Mouse (Mus musculus): Measurements from ENCODE around the gene Plcb2. TPM values are rescaled to one million over a fixed set of nuclear protein-coding genes. Genes with fewer than 3 reads are reported as not detected.

Gene Plcb2
- polyA plus RNA-seq, 1 experiment from 2014 or later: 0.17 TPM

- Histone ChIP-seq H3K27ac (no peak overlapping the region), H3K4me2 (no peak overlapping the region), H3K9me3 (replicated peaks) (no peaks in the 10 kb centered on the region), H3K4me3 (no peak overlapping the region), H3K9ac (no peak overlapping the region), H3K36me3 (ENCODE audit: poor library complexity, severe bottlenecking) (no peaks in the 10 kb centered on the region), H3K4me1 (peaks cover 12% of the 10 kb centered on the region), H3K27me3 (peaks cover 72% of the 10 kb centered on the region)
- no peak for ATAC-seq
- WGBS: 19% methylated on average over 15 of the region's 15 CpGs
Observed at GRCm38 (mm10) chr2:118673686-118674465, 54.4 kb downstream of the Plcb2 start.

GRCm38 (mm10) chr2:118671728-118672127, 56.5 kb downstream of the Plcb2 start:
- Histone ChIP-seq H3K9me3 (replicated peaks) (no peaks in the 10 kb centered on the region), H3K36me3 (ENCODE audit: poor library complexity, severe bottlenecking) (no peaks in the 10 kb centered on the region), H3K4me2 (no peak overlapping the region), H3K4me1 (peaks cover 2% of the 10 kb centered on the region), H3K27me3 (peaks cover 50% of the 10 kb centered on the region), H3K27ac (no peak overlapping the region), H3K9ac (no peak overlapping the region), H3K4me3 (no peak overlapping the region)
- 85% methylated on average over 1 of the region's 1 CpGs for WGBS
- ATAC-seq: no peak

- ATAC-seq: no peak
- 48% methylated on average over 2 of the region's 2 CpGs for WGBS
- H3K27me3 ChIP-seq: peaks cover 34% of the 10 kb centered on the region
Observed at GRCm38 (mm10) chr2:118669785-118670184, 58.5 kb downstream of the Plcb2 start.

GRCm38 (mm10) chr2:118669245-118669644, 59.0 kb downstream of the Plcb2 start:
- no peak overlapping the region for H3K27ac ChIP-seq
- H3K4me2 ChIP-seq: no peak overlapping the region
- H3K27me3 ChIP-seq: peaks cover 31% of the 10 kb centered on the region
- no peak for ATAC-seq
- no peaks in the 10 kb centered on the region for H3K9me3 ChIP-seq (replicated peaks)
- WGBS: 73% methylated on average over 6 of the region's 6 CpGs
- peaks cover 5% of the 10 kb centered on the region; the same call in 1 of the 2 replicates for H3K4me1 ChIP-seq
- H3K9ac ChIP-seq: no peak overlapping the region
- no peak overlapping the region for H3K4me3 ChIP-seq
- H3K36me3 ChIP-seq (ENCODE audit: poor library complexity, severe bottlenecking): no peaks in the 10 kb centered on the region

More at GRCm38 (mm10) chr2:118669785-118670184, 58.5 kb downstream of the Plcb2 start:
- Histone ChIP-seq H3K4me2 (no peak overlapping the region), H3K36me3 (ENCODE audit: poor library complexity, severe bottlenecking) (no peaks in the 10 kb centered on the region), H3K9me3 (replicated peaks) (no peaks in the 10 kb centered on the region), H3K9ac (no peak overlapping the region), H3K27ac (no peak overlapping the region), H3K4me3 (no peak overlapping the region), H3K4me1 (no peaks in the 10 kb centered on the region; the same call in 1 of the 2 replicates)

GRCm38 (mm10) chr2:118667181-118667580, 61.1 kb downstream of the Plcb2 start:
- Histone ChIP-seq H3K27ac (no peak overlapping the region), H3K9ac (no peak overlapping the region), H3K36me3 (ENCODE audit: poor library complexity, severe bottlenecking) (no peaks in the 10 kb centered on the region), H3K27me3 (peaks cover 20% of the 10 kb centered on the region), H3K4me1 (peaks cover 25% of the 10 kb centered on the region), H3K9me3 (replicated peaks) (no peaks in the 10 kb centered on the region), H3K4me3 (no peak overlapping the region), H3K4me2 (no peak overlapping the region)
- 86% methylated on average over 5 of the region's 5 CpGs for WGBS
- no peak for ATAC-seq

- Histone ChIP-seq H3K36me3 (ENCODE audit: poor library complexity, severe bottlenecking) (no peaks in the 10 kb centered on the region), H3K27me3 (peaks cover 19% of the 10 kb centered on the region), H3K27ac (no peak overlapping the region), H3K4me1 (peaks cover 25% of the 10 kb centered on the region), H3K9ac (no peak overlapping the region), H3K4me2 (0 out of 2 replicates have a peak overlapping the region, but pooled peaks have one; percentile 16), H3K9me3 (replicated peaks) (no peaks in the 10 kb centered on the region), H3K4me3 (no peak overlapping the region)
- no peak for ATAC-seq
- 95% methylated on average over 4 of the region's 4 CpGs for WGBS
Observed at GRCm38 (mm10) chr2:118665616-118666015, 62.6 kb downstream of the Plcb2 start.

- no peaks in the 10 kb centered on the region for H3K36me3 ChIP-seq (ENCODE audit: poor library complexity, severe bottlenecking)
- peak overlapping the region; percentile 16; the same call in 1 of the 2 replicates for H3K4me2 ChIP-seq
- no peak overlapping the region for H3K9ac ChIP-seq
- 78% methylated on average over 3 of the region's 3 CpGs for WGBS
- H3K9me3 ChIP-seq (replicated peaks): no peaks in the 10 kb centered on the region
- peaks cover 28% of the 10 kb centered on the region for H3K4me1 ChIP-seq
- no peak overlapping the region for H3K27ac ChIP-seq
- peaks cover 15% of the 10 kb centered on the region for H3K27me3 ChIP-seq
- ATAC-seq: no peak
- H3K4me3 ChIP-seq: no peak overlapping the region
Observed at GRCm38 (mm10) chr2:118664975-118665516, 63.2 kb downstream of the Plcb2 start.

- Histone ChIP-seq H3K9ac (peak overlapping the region; percentile 71), H3K9me3 (replicated peaks) (no peaks in the 10 kb centered on the region), H3K36me3 (ENCODE audit: poor library complexity, severe bottlenecking) (no peaks in the 10 kb centered on the region), H3K4me3 (peak overlapping the region; percentile 50), H3K4me2 (peak overlapping the region; percentile 85), H3K27me3 (peaks cover 15% of the 10 kb centered on the region), H3K4me1 (peaks cover 37% of the 10 kb centered on the region), H3K27ac (no peak overlapping the region)
- WGBS: 48% methylated on average over 19 of the region's 19 CpGs
- ATAC-seq: peak; percentile 25; the same call in 1 of the 2 replicates
Observed at GRCm38 (mm10) chr2:118663804-118664766, 64.2 kb downstream of the Plcb2 start.

GRCm38 (mm10) chr2:118662902-118663803, 65.1 kb downstream of the Plcb2 start, which contains the start of gene Pak6:
TSS of gene Pak6 (plus strand) at chr2:118663303.
- Histone ChIP-seq H3K4me3 (peak within 1 kb of the TSS; percentile 50), H3K36me3 (ENCODE audit: poor library complexity, severe bottlenecking) (no peaks in the 10 kb centered on the region), H3K27me3 (peaks cover 15% of the 10 kb centered on the region), H3K4me1 (peaks cover 38% of the 10 kb centered on the region), H3K9ac (peak within 1 kb of the TSS; percentile 71), H3K27ac (peak within 1 kb of the TSS; percentile 17; the same call in 1 of the 2 replicates), H3K4me2 (peak within 1 kb of the TSS; percentile 85), H3K9me3 (replicated peaks) (no peaks in the 10 kb centered on the region)
- WGBS: under 1% methylated on average over 36 of the region's 37 CpGs
- peak; percentile 78 for ATAC-seq

GRCm38 (mm10) chr2:118661891-118662290, 66.3 kb downstream of the Plcb2 start:
- no peaks in the 10 kb centered on the region for H3K36me3 ChIP-seq (ENCODE audit: poor library complexity, severe bottlenecking)
- no peak overlapping the region for H3K4me2 ChIP-seq
- H3K9me3 ChIP-seq (replicated peaks): no peaks in the 10 kb centered on the region
- peaks cover 15% of the 10 kb centered on the region for H3K27me3 ChIP-seq
- ATAC-seq: no peak
- 88% methylated on average over 9 of the region's 9 CpGs for WGBS
- peaks cover 43% of the 10 kb centered on the region for H3K4me1 ChIP-seq
- no peak overlapping the region for H3K27ac ChIP-seq
- no peak overlapping the region for H3K9ac ChIP-seq
- H3K4me3 ChIP-seq: no peak overlapping the region

- Histone ChIP-seq H3K4me3 (peak overlapping the region; percentile 38), H3K4me1 (peaks cover 52% of the 10 kb centered on the region), H3K27me3 (peaks cover 13% of the 10 kb centered on the region), H3K27ac (peak overlapping the region; percentile 31; the same call in 1 of the 2 replicates), H3K4me2 (peak overlapping the region; percentile 64), H3K36me3 (ENCODE audit: poor library complexity, severe bottlenecking) (no peaks in the 10 kb centered on the region), H3K9me3 (replicated peaks) (no peaks in the 10 kb centered on the region), H3K9ac (peak overlapping the region; percentile 65)
- ATAC-seq: peak; percentile 80
- 5% methylated on average over 4 of the region's 4 CpGs for WGBS
Observed at GRCm38 (mm10) chr2:118659998-118660452, 68.2 kb downstream of the Plcb2 start.

Data from forebrain, embryonic 13.5 days (tissue).